15 mouse cellular contexts compared by ENCODE assay signal in genomic region chr2:168798921-168799320, GRCm38 (mm10). TPM values are rescaled to one million over a fixed set of nuclear protein-coding genes. Genes with fewer than 3 reads are reported as not detected.
"Had no signal": no experiment of that assay in that cellular context is flagged by ENCODE, and none has a peak within 500 bp of the region (broad histone marks: within the 10 kb centered on the region; RNA-seq: fewer than 3 reads in every experiment).

No protein-coding gene starts in this region.

- DNase-seq: kidney, postnatal 10 days; kidney, postnatal 4 days; liver; liver, embryonic 13.5 days; lung, postnatal 14 days; retina, postnatal 1 day; right cerebral cortex, postnatal 4 days; spleen, adult 18-20 months; thymus, postnatal 4 days had no signal

- H3K9me3 ChIP-seq: limb, embryonic 12.5 days; liver, embryonic 13.5 days; lung, embryonic 15.5 days; megakaryocyte, embryonic 14.5 days; neural tube, embryonic 13.5 days had no signal

- H3K36me3 ChIP-seq: limb, embryonic 12.5 days; liver, embryonic 13.5 days; lung, embryonic 15.5 days; neural tube, embryonic 13.5 days had no signal

- H3K27me3 ChIP-seq: limb, embryonic 12.5 days; liver, embryonic 13.5 days; lung, embryonic 15.5 days had no signal

- H3K4me1 ChIP-seq: liver, embryonic 13.5 days; lung, embryonic 15.5 days; megakaryocyte, embryonic 14.5 days; neural tube, embryonic 13.5 days had no signal

- H3K27ac ChIP-seq: limb, embryonic 12.5 days; liver, embryonic 13.5 days; lung, embryonic 15.5 days; macrophage; neural tube, embryonic 13.5 days had no signal

- H3K9ac ChIP-seq: limb, embryonic 12.5 days; liver, embryonic 13.5 days; liver, postnatal 0 days; lung, embryonic 15.5 days; neural tube, embryonic 13.5 days had no signal

- H3K4me3 ChIP-seq: limb, embryonic 12.5 days; liver, embryonic 13.5 days; lung, embryonic 15.5 days; megakaryocyte, embryonic 14.5 days; neural tube, embryonic 13.5 days had no signal

RNA-seq across cellular contexts. Expression of gene Sall4, which starts 31.2 kb away (rescaled TPM):
- polyA plus RNA-seq: macrophage had no signal
